Mouse (Mus musculus): ENCODE data around the gene Riiad1. TPM values are rescaled to one million over a fixed set of nuclear protein-coding genes. Genes with fewer than 3 reads are reported as not detected.

Riiad1 gene
- 31.7 TPM for polyA plus RNA-seq (2014; fragmentation: Illumina TruSeq; extraction: RNeasy Lipid Tissue Mini Kit (QIAGEN cat#74804); ENCODE audit: insufficient read depth, low read depth, low replicate concordance)

DNA sequence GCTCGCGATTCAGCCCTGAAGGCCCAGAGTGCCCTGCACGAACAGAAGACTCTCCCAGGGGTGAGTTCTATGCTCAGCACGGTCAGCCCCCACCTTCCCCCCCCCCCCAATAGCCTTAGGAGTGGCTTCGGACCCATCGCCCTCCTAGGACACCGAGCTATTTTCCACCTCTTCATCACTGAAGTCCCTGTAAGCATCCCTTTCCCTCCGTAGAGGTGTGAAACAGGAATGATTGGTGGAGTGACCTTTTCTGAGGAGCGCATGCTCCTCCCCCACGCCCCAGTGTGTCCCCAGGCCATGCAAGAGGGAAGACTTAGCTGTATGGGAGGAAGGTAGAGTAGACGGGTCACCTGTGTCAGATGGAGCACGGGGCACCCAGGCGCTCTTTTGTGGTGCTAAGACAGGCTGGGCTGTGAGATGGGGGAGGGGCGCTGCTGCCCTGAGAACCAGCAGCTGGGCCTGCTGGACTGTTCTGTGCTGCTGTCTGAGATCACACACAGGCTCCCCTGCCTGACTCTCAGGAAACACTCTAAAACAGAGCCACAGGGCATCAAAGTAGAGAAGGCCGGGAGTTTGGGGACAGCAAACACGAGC lies at the start of gene Riiad1:
Gene Riiad1 (minus strand): TSS at position 51 of the 594 bp plus-strand sequence.

DNA sequence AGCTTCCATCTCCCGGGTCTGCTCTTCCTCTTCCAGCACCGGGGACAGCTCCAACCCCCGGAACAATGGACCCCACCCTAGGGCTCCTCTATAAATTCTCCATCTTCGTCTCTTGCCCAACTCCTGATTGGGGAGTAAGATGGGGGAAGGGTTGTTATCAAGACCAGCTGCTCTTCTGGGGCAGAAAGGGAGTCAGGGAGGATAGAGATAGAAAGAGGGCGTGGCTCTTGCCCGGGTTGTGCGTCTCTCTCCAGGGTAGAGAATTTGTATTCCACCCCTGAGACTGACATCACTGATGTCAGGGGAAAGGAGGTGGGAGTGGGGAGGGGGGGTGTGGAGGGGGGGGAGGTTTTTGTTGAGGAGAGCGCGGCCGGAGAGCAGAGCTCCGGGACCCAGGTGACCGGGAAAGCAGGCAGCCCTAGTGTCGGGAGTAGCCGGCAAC lies 2.1 kb downstream of the Riiad1 start, which contains the start of gene Celf3:
Gene Celf3 (plus strand): TSS at position 315 of the 442 bp plus-strand sequence.

DNA sequence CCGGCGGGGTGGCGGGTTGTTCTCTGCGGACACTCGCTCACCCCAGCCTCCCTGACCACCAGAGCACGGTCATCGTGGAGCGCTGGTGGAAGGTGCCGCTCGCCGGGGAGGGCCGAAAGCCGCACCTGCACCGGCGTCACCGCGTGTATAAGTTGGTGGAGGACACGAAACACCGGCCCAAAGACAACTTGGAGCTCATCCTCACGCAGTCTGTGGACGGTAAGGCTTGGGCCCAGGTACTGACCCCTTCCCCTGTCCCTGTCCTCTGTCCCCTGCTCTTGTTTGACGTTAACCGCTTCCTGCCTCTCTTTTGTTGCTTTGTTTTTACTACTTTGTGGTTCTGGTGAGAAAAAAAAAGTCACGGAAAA lies 36.6 kb downstream of the Riiad1 start, which contains the start of gene Oaz3:
Gene Oaz3 (minus strand): TSS at position 319 of the 368 bp plus-strand sequence.

DNA sequence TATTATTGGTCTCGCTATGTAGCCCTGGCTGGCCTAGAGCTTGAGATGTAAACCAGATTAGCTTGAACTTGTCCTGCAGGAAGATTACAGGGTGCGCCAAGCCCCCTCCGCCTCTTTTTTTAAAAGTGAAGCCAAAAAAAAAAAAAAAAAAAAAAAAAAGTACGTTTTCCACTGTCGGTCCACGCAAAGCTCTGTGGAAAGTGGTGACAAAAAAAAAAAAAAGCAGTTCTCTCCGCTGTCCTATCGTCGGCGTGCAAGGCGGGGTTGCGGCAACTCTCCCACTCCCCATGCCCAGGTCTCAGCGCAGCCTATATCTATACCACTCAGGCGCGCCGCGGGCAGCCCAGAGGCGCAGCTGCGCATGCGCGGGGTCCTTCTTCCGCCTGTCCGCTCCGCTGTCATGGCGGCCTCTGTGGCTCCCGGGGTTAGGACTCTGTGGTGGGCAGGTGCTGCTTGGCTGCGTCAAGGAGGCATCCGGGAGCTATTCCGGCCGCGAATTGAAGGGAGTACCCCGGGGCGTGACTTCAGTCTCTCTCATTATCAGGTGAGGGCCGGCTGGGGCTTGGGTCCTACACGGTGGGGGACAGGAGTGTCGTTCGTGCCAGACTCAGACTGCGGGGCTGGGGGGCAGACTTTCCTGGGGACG lies 37.1 kb downstream of the Riiad1 start, which contains the start of gene Mrpl9:
Gene Mrpl9 (plus strand): TSS at position 368 of the 646 bp plus-strand sequence.

Other genes with a start within 250 kb of the Riiad1 start
- gene Gm4778, start 216.3 kb downstream of the Riiad1 start, polyA plus RNA-seq (2014; fragmentation: Illumina TruSeq; extraction: RNeasy Lipid Tissue Mini Kit (QIAGEN cat#74804); ENCODE audit: insufficient read depth, low read depth, low replicate concordance): not detected
- 7.1 TPM for gene Them4, start 170.3 kb downstream of the Riiad1 start, polyA plus RNA-seq (2014; fragmentation: Illumina TruSeq; extraction: RNeasy Lipid Tissue Mini Kit (QIAGEN cat#74804); ENCODE audit: insufficient read depth, low read depth, low replicate concordance)
- 0.32 TPM for gene Them5, start 138.2 kb downstream of the Riiad1 start, polyA plus RNA-seq (2014; fragmentation: Illumina TruSeq; extraction: RNeasy Lipid Tissue Mini Kit (QIAGEN cat#74804); ENCODE audit: insufficient read depth, low read depth, low replicate concordance)
- not detected for gene C2cd4d, start 117.9 kb downstream of the Riiad1 start, polyA plus RNA-seq (2014; fragmentation: Illumina TruSeq; extraction: RNeasy Lipid Tissue Mini Kit (QIAGEN cat#74804); ENCODE audit: insufficient read depth, low read depth, low replicate concordance)
- gene Rorc, start 107.5 kb downstream of the Riiad1 start, polyA plus RNA-seq (2014; fragmentation: Illumina TruSeq; extraction: RNeasy Lipid Tissue Mini Kit (QIAGEN cat#74804); ENCODE audit: insufficient read depth, low read depth, low replicate concordance): 8.8 TPM
- 0.06 TPM for gene Lingo4, start 81.8 kb downstream of the Riiad1 start, polyA plus RNA-seq (2014; fragmentation: Illumina TruSeq; extraction: RNeasy Lipid Tissue Mini Kit (QIAGEN cat#74804); ENCODE audit: insufficient read depth, low read depth, low replicate concordance)
- gene Tdrkh, start 67.1 kb downstream of the Riiad1 start, polyA plus RNA-seq (2014; fragmentation: Illumina TruSeq; extraction: RNeasy Lipid Tissue Mini Kit (QIAGEN cat#74804); ENCODE audit: insufficient read depth, low read depth, low replicate concordance): 2.7 TPM
- 42.6 TPM for gene Mrpl9, start 37.0 kb downstream of the Riiad1 start, polyA plus RNA-seq (2014; fragmentation: Illumina TruSeq; extraction: RNeasy Lipid Tissue Mini Kit (QIAGEN cat#74804); ENCODE audit: insufficient read depth, low read depth, low replicate concordance)
- not detected for gene Oaz3, start 36.4 kb downstream of the Riiad1 start, polyA plus RNA-seq (2014; fragmentation: Illumina TruSeq; extraction: RNeasy Lipid Tissue Mini Kit (QIAGEN cat#74804); ENCODE audit: insufficient read depth, low read depth, low replicate concordance)
- gene Celf3, start 2.0 kb downstream of the Riiad1 start, polyA plus RNA-seq (2014; fragmentation: Illumina TruSeq; extraction: RNeasy Lipid Tissue Mini Kit (QIAGEN cat#74804); ENCODE audit: insufficient read depth, low read depth, low replicate concordance): 0.17 TPM
- 10.9 TPM for gene Snx27, start 102.4 kb upstream of the Riiad1 start, polyA plus RNA-seq (2014; fragmentation: Illumina TruSeq; extraction: RNeasy Lipid Tissue Mini Kit (QIAGEN cat#74804); ENCODE audit: insufficient read depth, low read depth, low replicate concordance)
- not detected for gene Gm10972, start 162.8 kb upstream of the Riiad1 start, polyA plus RNA-seq (2014; fragmentation: Illumina TruSeq; extraction: RNeasy Lipid Tissue Mini Kit (QIAGEN cat#74804); ENCODE audit: insufficient read depth, low read depth, low replicate concordance)
- gene Tuft1, start 178.5 kb upstream of the Riiad1 start, polyA plus RNA-seq (2014; fragmentation: Illumina TruSeq; extraction: RNeasy Lipid Tissue Mini Kit (QIAGEN cat#74804); ENCODE audit: insufficient read depth, low read depth, low replicate concordance): 18.9 TPM
- gene Selenbp2, start 213.2 kb upstream of the Riiad1 start, polyA plus RNA-seq (2014; fragmentation: Illumina TruSeq; extraction: RNeasy Lipid Tissue Mini Kit (QIAGEN cat#74804); ENCODE audit: insufficient read depth, low read depth, low replicate concordance): 5.0 TPM